Mouse (Mus musculus): ENCODE data around the gene Nr2f6.
A peak's percentile ranks its signal among the peaks of the same experiment; 100 is the strongest.

Gene Nr2f6

GRCm38 (mm10) chr8:71391696-71392095 is 9.9 kb upstream of the Nr2f6 start:
- no peak for DNase-seq (ENCODE audit: low spot score)

- no peak for DNase-seq (ENCODE audit: low spot score)
These were observed 6.5 kb upstream of the Nr2f6 start for GRCm38 (mm10) chr8:71388267-71388666.

- DNase-seq (ENCODE audit: low spot score) = no peak
These were observed 3.6 kb upstream of the Nr2f6 start for GRCm38 (mm10) chr8:71385212-71385835.

GRCm38 (mm10) chr8:71383860-71384259 is 2.1 kb upstream of the Nr2f6 start:
- DNase-seq (ENCODE audit: low spot score) = no peak

GRCm38 (mm10) chr8:71383396-71383795 is 1.6 kb upstream of the Nr2f6 start:
- DNase-seq (ENCODE audit: low spot score) = no peak

GRCm38 (mm10) chr8:71381971-71382961 is 506 bp upstream of the Nr2f6 start:
- peak; percentile 83 for DNase-seq (ENCODE audit: low spot score)

GRCm38 (mm10) chr8:71380178-71381171 is 1.3 kb downstream of the Nr2f6 start:
- DNase-seq (ENCODE audit: low spot score) = no peak

GRCm38 (mm10) chr8:71379512-71380075 is 2.2 kb downstream of the Nr2f6 start:
- DNase-seq (ENCODE audit: low spot score) = no peak

GRCm38 (mm10) chr8:71379008-71379407 is 2.8 kb downstream of the Nr2f6 start:
- DNase-seq (ENCODE audit: low spot score) = no peak

- DNase-seq (ENCODE audit: low spot score) = no peak
These were observed 5.2 kb downstream of the Nr2f6 start for GRCm38 (mm10) chr8:71376423-71377030.

GRCm38 (mm10) chr8:71375581-71376422 is 6.0 kb downstream of the Nr2f6 start:
- DNase-seq (ENCODE audit: low spot score) = no peak

GRCm38 (mm10) chr8:71374616-71375206 is 7.0 kb downstream of the Nr2f6 start:
- no peak for DNase-seq (ENCODE audit: low spot score)

GRCm38 (mm10) chr8:71373000-71373399 is 8.8 kb downstream of the Nr2f6 start:
- no peak for DNase-seq (ENCODE audit: low spot score)

GRCm38 (mm10) chr8:71372427-71372826 is 9.3 kb downstream of the Nr2f6 start:
- no peak for DNase-seq (ENCODE audit: low spot score)

GRCm38 (mm10) chr8:71371236-71371848 is 10.4 kb downstream of the Nr2f6 start, which contains the start of gene Ocel1:
Ocel1 (plus strand) TSS chr8:71371298.
- peak; percentile 96 for DNase-seq (ENCODE audit: low spot score)

GRCm38 (mm10) chr8:71370711-71371235 is 11.0 kb downstream of the Nr2f6 start:
- no peak for DNase-seq (ENCODE audit: low spot score)

GRCm38 (mm10) chr8:71369040-71369718 is 12.6 kb downstream of the Nr2f6 start:
- no peak for DNase-seq (ENCODE audit: low spot score)

GRCm38 (mm10) chr8:71368366-71368765 is 13.4 kb downstream of the Nr2f6 start:
- DNase-seq (ENCODE audit: low spot score) = no peak

Data from adipocyte (in vitro differentiated cells).